Mouse (Mus musculus) neural tube, embryonic 13.5 days (tissue): ENCODE data around the gene Kcnj3. TPM values are rescaled to one million over a fixed set of nuclear protein-coding genes. Genes with fewer than 3 reads are reported as not detected.

Experiments used
- ATAC-seq: fragments of 200-750 bp; cut with Nextera tagmentation; 2 replicates; pipeline ENCODE4 v1.8.0; 2017; ENCODE audit warnings: low read depth, mild to moderate bottlenecking, moderate TSS enrichment, moderate library complexity
- H3K27ac ChIP-seq: fragments of 300-500 bp; sonication (generic); replicated peaks from 2 replicates; pipeline ENCODE4 v1.5.1; 2015; ENCODE audit warnings: moderate library complexity, mild to moderate bottlenecking, inconsistent platforms
- H3K27me3 ChIP-seq: fragments of 300-500 bp; sonication (generic); 2 replicates; pipeline ENCODE4 v1.6.1; 2015; ENCODE audit warnings: mild to moderate bottlenecking, inconsistent platforms
- H3K36me3 ChIP-seq: fragments of 300-500 bp; sonication (generic); 2 replicates; pipeline ENCODE4 v1.6.1; 2015; ENCODE audit warnings: mild to moderate bottlenecking, inconsistent platforms
- H3K4me1 ChIP-seq: fragments of 300-500 bp; sonication (generic); replicated peaks from 2 replicates; pipeline ENCODE4 v1.6.1; 2015; ENCODE audit warnings: inconsistent platforms
- H3K4me2 ChIP-seq: fragments of 300-500 bp; sonication (generic); 2 replicates; pipeline ENCODE4 v1.6.1; 2015; ENCODE audit warnings: inconsistent platforms, mild to moderate bottlenecking, moderate library complexity
- H3K4me3 ChIP-seq: fragments of 300-500 bp; sonication (generic); 2 replicates; pipeline ENCODE4 v1.5.1; 2015; ENCODE audit warnings: mild to moderate bottlenecking, inconsistent platforms
- H3K9ac ChIP-seq: fragments of 300-500 bp; sonication (generic); 2 replicates; pipeline ENCODE4 v1.6.1; 2015; ENCODE audit warnings: moderate library complexity, mild to moderate bottlenecking, inconsistent platforms
- H3K9me3 ChIP-seq: fragments of 300-500 bp; sonication (generic); 2 replicates; pipeline ENCODE4 v1.6.1; 2016; ENCODE audit warnings: inconsistent platforms
- whole genome bisulfite sequencing: fragments of 180-500 bp; shearing (Covaris S2); methylation state at CpG from one replicate; pipeline ENCODE4 v1.1.7; 2015; 5-methylcytosine and 5-hydroxymethylcytosine counted together
- polyA plus RNA-seq: library from polyadenylated mRNA; unstranded; fragments of >200 nt; fragmentation: Nextera tagmentation; extraction: Ambion mirVana; gene quantifications from 2 replicates; pipeline ENCODE4 v1.2.1, GENCODE M21; 2015

The Kcnj3 gene
- polyA plus RNA-seq, result 2.9 and 3.1 TPM in 2 replicates

DNA sequence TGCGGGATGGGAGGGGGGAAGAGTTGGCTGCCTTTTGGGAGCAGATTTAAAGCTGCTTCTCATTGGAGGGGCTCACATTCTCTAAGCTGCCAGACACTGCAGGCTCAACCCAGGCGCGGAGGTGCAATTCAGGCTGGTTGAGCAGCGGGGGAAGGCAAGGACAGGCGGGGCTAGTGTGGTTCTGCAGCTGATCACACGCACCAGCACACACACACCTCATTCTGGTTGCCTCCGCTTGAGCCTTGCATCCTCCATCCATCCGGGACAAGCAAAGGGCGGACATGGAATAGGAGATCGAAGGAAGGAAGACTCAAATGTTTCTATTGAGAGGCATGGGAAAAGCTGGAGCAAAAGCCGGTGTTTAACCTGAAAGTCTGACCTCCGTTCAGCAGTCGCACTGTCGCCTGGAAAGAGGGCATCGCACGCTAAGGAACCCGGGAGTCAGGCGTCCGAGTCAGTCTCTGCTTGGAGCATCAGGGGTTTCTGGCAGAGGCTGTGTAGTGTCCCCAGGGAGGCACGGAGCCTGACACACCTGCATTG is at the start of gene Kcnj3:
Gene Kcnj3, plus strand, starts transcription at position 250 of the 540 bp plus-strand sequence.
- no peaks in the 10 kb centered on the region for H3K36me3 ChIP-seq
- peak within 1 kb of the TSS; percentile 74 for H3K9ac ChIP-seq
- peak within 1 kb of the TSS; percentile 60 for H3K4me3 ChIP-seq
- 0 out of 2 replicates have a peak within 1 kb of the TSS, but pooled peaks have one; percentile 39 for H3K27ac ChIP-seq
- peaks cover 35% of the 10 kb centered on the region for H3K4me1 ChIP-seq
- peaks cover 16% of the 10 kb centered on the region for H3K27me3 ChIP-seq
- peak; percentile 91 for ATAC-seq
- peak within 1 kb of the TSS; percentile 95 for H3K4me2 ChIP-seq
- no peaks in the 10 kb centered on the region for H3K9me3 ChIP-seq
- under 1% methylated on average over 20 of the region's 20 CpGs for WGBS

DNA sequence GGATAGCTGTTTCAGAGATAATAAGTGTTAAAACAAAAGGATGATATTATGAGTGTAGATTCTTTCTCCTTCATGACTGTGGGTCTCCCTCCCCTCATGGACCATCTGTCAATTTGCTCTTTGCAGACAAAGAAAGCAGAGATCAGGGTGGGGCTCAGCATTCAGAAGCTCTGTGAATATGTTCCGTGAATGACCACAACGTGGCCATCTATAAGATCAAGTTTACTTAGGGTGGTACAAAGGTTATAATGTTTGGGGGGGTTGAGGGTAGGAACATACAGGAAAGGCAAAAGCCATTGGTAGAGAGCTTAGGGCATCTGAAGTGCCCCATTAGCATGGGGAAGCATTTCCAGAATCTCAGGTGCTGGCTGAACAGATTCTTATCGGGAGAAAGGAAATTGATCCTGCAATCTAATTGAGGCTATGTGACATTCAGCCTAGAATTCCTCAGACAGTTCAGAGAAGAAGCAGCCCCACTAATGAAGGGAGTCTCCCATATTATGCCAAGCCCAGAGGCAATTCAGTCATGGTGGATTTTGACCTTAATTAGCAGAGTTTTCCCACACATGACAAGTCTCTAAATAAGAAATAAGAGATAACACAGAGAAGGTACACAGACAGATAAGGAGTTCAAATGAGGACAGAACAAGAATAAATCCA is 45.3 kb upstream of the Kcnj3 start:
- Histone ChIP-seq H3K36me3 (no peaks in the 10 kb centered on the region), H3K27ac (no peak overlapping the region), H3K9me3 (no peaks in the 10 kb centered on the region), H3K4me2 (no peak overlapping the region), H3K4me3 (no peak overlapping the region), H3K4me1 (no peaks in the 10 kb centered on the region), H3K9ac (no peak overlapping the region), H3K27me3 (no peaks in the 10 kb centered on the region)
- ATAC-seq, result no peak
- 57% methylated on average over 3 of the region's 3 CpGs for WGBS

- H3K27ac ChIP-seq, result no peak overlapping the region
- no peak overlapping the region for H3K9ac ChIP-seq
- no peaks in the 10 kb centered on the region for H3K27me3 ChIP-seq
- no peak overlapping the region for H3K4me2 ChIP-seq
- H3K9me3 ChIP-seq, result no peaks in the 10 kb centered on the region
- H3K4me1 ChIP-seq, result no peaks in the 10 kb centered on the region
- H3K36me3 ChIP-seq, result no peaks in the 10 kb centered on the region
- no peak for ATAC-seq
- 84% methylated on average over 1 of the region's 1 CpGs for WGBS
- no peak overlapping the region for H3K4me3 ChIP-seq
These were observed 30.5 kb upstream of the Kcnj3 start for GRCm38 (mm10) chr2:55405307-55405706.

DNA sequence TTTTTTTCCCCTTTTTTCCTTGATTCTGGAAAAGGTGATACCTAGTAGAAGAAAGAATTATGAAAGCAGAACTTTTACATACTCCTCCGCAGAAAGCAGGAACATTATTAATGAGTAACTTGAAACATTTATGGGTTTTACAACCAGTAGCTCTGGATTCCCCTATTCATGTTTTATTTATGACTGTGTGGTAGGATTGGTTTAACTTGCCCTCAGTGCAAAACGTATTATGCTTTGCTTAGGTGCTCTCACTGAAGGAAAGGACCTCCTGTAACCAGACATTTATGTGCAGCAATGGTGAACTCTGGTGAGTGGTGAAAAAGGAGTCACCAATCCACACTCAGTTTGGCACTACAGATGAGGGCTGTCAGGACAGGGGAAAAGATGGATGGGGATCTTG is 8.1 kb upstream of the Kcnj3 start:
- Histone ChIP-seq H3K27me3 (no peaks in the 10 kb centered on the region), H3K4me3 (no peak overlapping the region), H3K27ac (no peak overlapping the region), H3K9me3 (no peaks in the 10 kb centered on the region), H3K4me1 (no peaks in the 10 kb centered on the region), H3K36me3 (no peaks in the 10 kb centered on the region), H3K9ac (no peak overlapping the region), H3K4me2 (no peak overlapping the region)
- WGBS, result 21% methylated on average over 2 of the region's 2 CpGs
- ATAC-seq, result no peak

DNA sequence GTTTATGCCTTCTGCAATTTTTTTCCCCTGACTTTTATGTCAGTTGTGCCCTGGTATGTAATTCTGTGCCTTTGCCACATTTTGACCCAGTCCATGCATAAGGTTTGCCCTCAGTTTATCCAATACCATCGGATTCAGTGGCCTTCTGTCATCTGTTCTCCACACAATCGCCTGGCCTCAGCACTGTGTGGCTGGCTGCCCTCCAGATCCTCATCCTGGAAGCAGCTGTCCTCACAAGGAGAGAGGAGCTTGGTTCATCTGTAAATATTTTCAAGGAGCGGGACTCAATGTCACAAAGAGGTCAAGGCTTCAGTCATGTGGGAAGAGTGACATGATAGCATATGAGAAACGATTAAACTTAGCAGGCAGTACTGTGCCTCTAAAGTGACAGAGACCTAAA is 3.7 kb upstream of the Kcnj3 start:
- H3K27ac ChIP-seq, result no peak overlapping the region
- no peak overlapping the region for H3K4me3 ChIP-seq
- H3K36me3 ChIP-seq, result no peaks in the 10 kb centered on the region
- peaks cover 23% of the 10 kb centered on the region for H3K4me1 ChIP-seq
- no peaks in the 10 kb centered on the region for H3K9me3 ChIP-seq
- H3K27me3 ChIP-seq, result peaks cover 11% of the 10 kb centered on the region
- ATAC-seq, result no peak
- no peak overlapping the region for H3K9ac ChIP-seq
- H3K4me2 ChIP-seq, result no peak overlapping the region
- WGBS, result 79% methylated on average over 4 of the region's 4 CpGs

GRCm38 (mm10) chr2:55436261-55437006 is 664 bp downstream of the Kcnj3 start:
- under 1% methylated on average over 21 of the region's 21 CpGs for WGBS
- Histone ChIP-seq H3K36me3 (no peaks in the 10 kb centered on the region), H3K4me2 (peak overlapping the region; percentile 95), H3K9ac (peak overlapping the region; percentile 74), H3K4me1 (peaks cover 35% of the 10 kb centered on the region), H3K4me3 (peak overlapping the region; percentile 60), H3K27ac (0 out of 2 replicates have a peak overlapping the region, but pooled peaks have one; percentile 39), H3K9me3 (no peaks in the 10 kb centered on the region), H3K27me3 (peaks cover 16% of the 10 kb centered on the region)
- ATAC-seq, result peak; percentile 69

GRCm38 (mm10) chr2:55437007-55437949 is 1.5 kb downstream of the Kcnj3 start:
- Histone ChIP-seq H3K36me3 (no peaks in the 10 kb centered on the region), H3K9ac (peak overlapping the region; percentile 74), H3K4me2 (peak overlapping the region; percentile 95), H3K4me1 (peaks cover 35% of the 10 kb centered on the region), H3K27me3 (peaks cover 16% of the 10 kb centered on the region), H3K9me3 (no peaks in the 10 kb centered on the region), H3K27ac (no peak overlapping the region), H3K4me3 (peak overlapping the region; percentile 60)
- ATAC-seq, result peak; percentile 49
- WGBS, result under 1% methylated on average over 51 of the region's 51 CpGs

DNA sequence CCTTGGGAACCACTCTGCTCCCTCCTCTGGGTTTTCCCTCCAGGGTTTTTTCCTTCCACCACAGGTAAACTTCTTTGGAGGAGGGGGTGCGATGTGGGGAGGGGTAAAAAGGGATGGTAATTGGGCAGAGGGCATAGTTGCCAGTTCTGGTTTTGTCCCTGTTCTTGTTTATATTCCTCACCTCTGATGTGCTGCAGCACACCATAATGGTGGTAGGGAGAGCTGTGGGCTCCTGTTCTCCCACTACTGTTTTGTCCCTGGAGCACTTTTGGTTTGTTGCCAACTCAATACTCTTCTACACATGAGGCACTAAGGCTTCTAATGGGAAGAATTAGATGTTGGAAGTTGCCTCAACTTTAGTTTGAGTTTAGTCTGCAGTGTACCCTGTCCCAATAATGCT is 2.2 kb downstream of the Kcnj3 start:
- ATAC-seq, result no peak
- Histone ChIP-seq H3K4me3 (peak overlapping the region; percentile 60), H3K4me1 (peaks cover 35% of the 10 kb centered on the region), H3K27ac (no peak overlapping the region), H3K9me3 (no peaks in the 10 kb centered on the region), H3K9ac (peak overlapping the region; percentile 74), H3K36me3 (no peaks in the 10 kb centered on the region), H3K27me3 (peaks cover 16% of the 10 kb centered on the region), H3K4me2 (peak overlapping the region; percentile 95)
- 14% methylated on average over 1 of the region's 1 CpGs for WGBS

- Histone ChIP-seq H3K36me3 (no peaks in the 10 kb centered on the region), H3K9me3 (no peaks in the 10 kb centered on the region), H3K27me3 (peaks cover 14% of the 10 kb centered on the region), H3K9ac (no peak overlapping the region), H3K27ac (no peak overlapping the region), H3K4me3 (no peak overlapping the region), H3K4me1 (peaks cover 35% of the 10 kb centered on the region), H3K4me2 (peak overlapping the region; percentile 24)
- no peak for ATAC-seq
These were observed 3.4 kb downstream of the Kcnj3 start for GRCm38 (mm10) chr2:55439211-55439610.

GRCm38 (mm10) chr2:55442006-55442405 is 6.2 kb downstream of the Kcnj3 start:
- WGBS, result 81% methylated on average over 2 of the region's 2 CpGs
- no peak overlapping the region for H3K4me3 ChIP-seq
- peaks cover 5% of the 10 kb centered on the region for H3K27me3 ChIP-seq
- peaks cover 20% of the 10 kb centered on the region for H3K4me1 ChIP-seq
- H3K27ac ChIP-seq, result no peak overlapping the region
- no peak for ATAC-seq
- no peaks in the 10 kb centered on the region for H3K36me3 ChIP-seq
- H3K9ac ChIP-seq, result no peak overlapping the region
- no peak overlapping the region for H3K4me2 ChIP-seq
- no peaks in the 10 kb centered on the region for H3K9me3 ChIP-seq

GRCm38 (mm10) chr2:55447298-55447697 is 11.5 kb downstream of the Kcnj3 start:
- H3K4me3 ChIP-seq, result no peak overlapping the region
- no peak overlapping the region for H3K4me2 ChIP-seq
- H3K27ac ChIP-seq, result no peak overlapping the region
- peaks cover 16% of the 10 kb centered on the region for H3K4me1 ChIP-seq
- H3K9ac ChIP-seq, result no peak overlapping the region
- no peaks in the 10 kb centered on the region for H3K27me3 ChIP-seq
- peak; percentile 76; the same call in 1 of the 2 replicates for ATAC-seq
- H3K36me3 ChIP-seq, result no peaks in the 10 kb centered on the region
- H3K9me3 ChIP-seq, result no peaks in the 10 kb centered on the region
